8 mouse cellular contexts compared by ENCODE assay signal in genomic region chr17:31841842-31842611, GRCm38 (mm10). TPM values are rescaled to one million over a fixed set of nuclear protein-coding genes. Genes with fewer than 3 reads are reported as not detected.
DNase-seq lines count a peak whose midpoint lies in the region; ATAC-seq and TF ChIP-seq lines count a peak whose summit lies in the region.

No protein-coding gene starts in this region.

- 0 out of 2 replicates have a peak, but pooled peaks have one; percentile 8 for ATAC-seq in kidney, embryonic 16.5 days (ENCODE audit: low FRiP score, low TSS enrichment)
- ATAC-seq in hindbrain, postnatal 0 days, result no peak; the same call in 1 of the 2 replicates
- no peak for ATAC-seq in frontal cortex, adult (ENCODE audit: low TSS enrichment)

- peak overlapping the region; percentile 23; the same call in 1 of the 2 replicates for H3K27ac ChIP-seq in kidney, embryonic 16.5 days (ENCODE audit: low read length)
- H3K27ac ChIP-seq in hindbrain, postnatal 0 days, result no peak overlapping the region

- no peaks in the 10 kb centered on the region for H3K27me3 ChIP-seq in kidney, embryonic 16.5 days (ENCODE audit: insufficient read depth, low read length)
- peaks cover 52% of the 10 kb centered on the region for H3K27me3 ChIP-seq in megakaryocyte, embryonic 14.5 days (replicated peaks)
- no peaks in the 10 kb centered on the region for H3K27me3 ChIP-seq in hindbrain, postnatal 0 days (ENCODE audit: insufficient read depth, low read length)

- H3K4me3 ChIP-seq in kidney, embryonic 16.5 days (ENCODE audit: low read length), result no peak overlapping the region
- H3K4me3 ChIP-seq in megakaryocyte, embryonic 14.5 days (replicated peaks), result peak overlapping the region; percentile 57
- no peak overlapping the region for H3K4me3 ChIP-seq in hindbrain, postnatal 0 days (ENCODE audit: low read length)

- H3K9ac ChIP-seq in kidney, embryonic 16.5 days (replicated peaks; ENCODE audit: low read length), result no peak overlapping the region
- H3K9ac ChIP-seq in hindbrain, postnatal 0 days (replicated peaks; ENCODE audit: low read length), result no peak overlapping the region

- intact Hi-C loops in heart, postnatal 36 days (cut with DNase I), result no loop called here

- TF ChIP-seq CTCF in hindbrain, postnatal 0 days (IDR thresholded peaks at IDR 0.05; ENCODE audit: low read depth), result no peak

- DNase-seq in kidney, postnatal 25 days, result no peak
- DNase-seq in adipocyte (ENCODE audit: low spot score), result peak; percentile 96
- peak; percentile 43 to 71 for DNase-seq in heart, postnatal 36 days
- DNase-seq in hindbrain, postnatal 0 days (ENCODE audit: low spot score), result no peak
- DNase-seq in embryo, embryonic 10 days (ENCODE audit: low spot score), result no peak

- H3K9me3 ChIP-seq in kidney, embryonic 16.5 days (ENCODE audit: low read length), result no peaks in the 10 kb centered on the region
- H3K9me3 ChIP-seq in megakaryocyte, embryonic 14.5 days, result no peaks in the 10 kb centered on the region
- no peaks in the 10 kb centered on the region for H3K9me3 ChIP-seq in hindbrain, postnatal 0 days (ENCODE audit: low read length)

- WGBS in kidney, embryonic 16.5 days, result 57% methylated on average over 18 of the region's 18 CpGs
- 54% methylated on average over 18 of the region's 18 CpGs for WGBS in hindbrain, postnatal 0 days

- peaks cover 29% of the 10 kb centered on the region for H3K36me3 ChIP-seq in kidney, embryonic 16.5 days (ENCODE audit: insufficient read depth, low read length)
- peaks cover 32% of the 10 kb centered on the region for H3K36me3 ChIP-seq in megakaryocyte, embryonic 14.5 days (replicated peaks; ENCODE audit: low read length)
- peaks cover 9% of the 10 kb centered on the region for H3K36me3 ChIP-seq in hindbrain, postnatal 0 days (ENCODE audit: insufficient read depth, low read length)

- H3K4me1 ChIP-seq in kidney, embryonic 16.5 days (ENCODE audit: insufficient read depth, low read length), result 0 out of 2 replicates have a peak, but pooled peaks cover 8% of the 10 kb centered on the region
- H3K4me1 ChIP-seq in megakaryocyte, embryonic 14.5 days, result peaks cover 55% of the 10 kb centered on the region
- no peaks in the 10 kb centered on the region for H3K4me1 ChIP-seq in hindbrain, postnatal 0 days (ENCODE audit: insufficient read depth, low read length)

- no peak overlapping the region for H3K4me2 ChIP-seq in kidney, embryonic 16.5 days (replicated peaks; ENCODE audit: low read depth, low read length)
- no peak overlapping the region for H3K4me2 ChIP-seq in hindbrain, postnatal 0 days (ENCODE audit: low read depth, low read length)

RNA-seq across cellular contexts. Expression of gene Sik1, which starts 13.6 kb away (rescaled TPM):
- polyA plus RNA-seq in kidney, embryonic 16.5 days (2015; fragmentation: Nextera tagmentation; extraction: Ambion mirVana), result 16.5 and 17.8 TPM in 2 replicates
- 10 to 100 TPM; 24.0 to 68.3 TPM for total RNA-seq in heart, postnatal 36 days (2021)
- polyA plus RNA-seq in megakaryocyte, embryonic 14.5 days (2012; ENCODE audit: insufficient read depth, low replicate concordance), result 8.7 and 12.8 TPM in 2 replicates
- 39.6 and 41.6 TPM in 2 replicates for total RNA-seq in hindbrain, postnatal 0 days (2014; rRNA removed)
- polyA plus RNA-seq in hindbrain, postnatal 0 days (2015; fragmentation: Nextera tagmentation; extraction: Ambion mirVana), result 14.4 and 18.1 TPM in 2 replicates

Comparison
In these comparisons a context has a peak if more than half of its experiments do, and no peak if none do; other contexts are left out.
1. DNase-seq: peak in adipocyte (single experiment) and heart, postnatal 36 days (2 of 2); none in kidney, postnatal 25 days (0 of 2), hindbrain, postnatal 0 days (single experiment) and embryo, embryonic 10 days (single experiment).